Mouse (Mus musculus): ENCODE data around the gene Dennd2d. TPM values are rescaled to one million over a fixed set of nuclear protein-coding genes. Genes with fewer than 3 reads are reported as not detected.

The Dennd2d gene
- polyA plus RNA-seq, 1 experiment from 2014 or later = 8.8 TPM

DNA sequence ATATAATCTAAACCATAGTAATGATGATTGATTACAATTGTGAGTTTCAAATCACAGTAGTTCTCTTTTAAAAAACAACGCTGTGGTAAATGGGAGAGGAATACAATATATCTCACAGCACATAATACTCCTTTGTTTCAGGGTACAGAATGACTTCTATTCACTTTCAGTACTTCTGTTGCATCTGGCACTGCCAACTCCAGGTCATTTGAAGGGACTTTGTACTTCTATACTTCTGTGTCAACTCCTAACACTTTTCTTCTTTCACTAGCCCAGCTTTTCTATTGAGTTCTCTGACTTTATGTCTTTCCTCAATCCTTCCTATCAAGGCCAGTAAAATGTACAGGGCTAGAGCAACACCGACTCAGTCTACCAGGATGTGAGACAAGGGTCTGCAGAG lies 44.2 kb downstream of the Dennd2d start:
- no peak overlapping the region for H3K4me3 ChIP-seq (ENCODE audit: low read depth, low read length)
- no peak overlapping the region for H3K9ac ChIP-seq
- no peaks in the 10 kb centered on the region for H3K27me3 ChIP-seq (ENCODE audit: insufficient read depth, low read length)
- ATAC-seq (ENCODE audit: insufficient read depth) = no peak
- DNase-seq = no peak
- H3K4me2 ChIP-seq = no peak overlapping the region
- no peak overlapping the region for H3K27ac ChIP-seq (ENCODE audit: low read depth)
- no peaks in the 10 kb centered on the region for H3K4me1 ChIP-seq (ENCODE audit: insufficient read depth)
- H3K9me3 ChIP-seq (ENCODE audit: low read depth, low read length) = no peaks in the 10 kb centered on the region
- no peak for TF ChIP-seq CTCF (IDR thresholded peaks at IDR 0.05; ENCODE audit: low read depth)
- 93% methylated on average over 2 of the region's 2 CpGs for WGBS
- H3K36me3 ChIP-seq (ENCODE audit: insufficient read depth) = peaks cover 4% of the 10 kb centered on the region

DNA sequence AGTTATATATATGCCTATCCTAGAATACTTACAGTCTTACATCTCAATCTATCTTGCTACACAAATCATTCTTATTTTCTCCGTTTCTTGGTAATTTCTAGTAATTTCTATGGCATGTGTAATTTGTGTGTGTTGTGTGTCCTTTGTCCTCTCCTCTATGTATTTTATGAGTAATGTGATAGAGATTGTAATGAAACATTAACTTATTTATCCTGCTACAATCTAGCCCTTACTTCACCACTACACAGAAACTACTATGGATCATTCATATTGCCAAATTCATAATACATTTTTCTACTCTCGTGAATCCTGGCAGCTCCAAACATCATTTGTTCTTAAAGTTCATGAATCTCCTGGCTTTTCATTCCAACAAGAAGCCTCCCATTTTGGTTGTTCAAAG lies 45.8 kb downstream of the Dennd2d start:
- no peak for TF ChIP-seq CTCF (IDR thresholded peaks at IDR 0.05; ENCODE audit: low read depth)
- Histone ChIP-seq H3K9ac (no peak overlapping the region), H3K9me3 (ENCODE audit: low read depth, low read length) (no peaks in the 10 kb centered on the region), H3K36me3 (ENCODE audit: insufficient read depth) (peaks cover 12% of the 10 kb centered on the region), H3K4me2 (no peak overlapping the region), H3K4me3 (ENCODE audit: low read depth, low read length) (no peak overlapping the region), H3K27me3 (ENCODE audit: insufficient read depth, low read length) (no peaks in the 10 kb centered on the region), H3K4me1 (ENCODE audit: insufficient read depth) (no peaks in the 10 kb centered on the region), H3K27ac (ENCODE audit: low read depth) (no peak overlapping the region)
- 89% methylated on average over 2 of the region's 2 CpGs for WGBS
- ATAC-seq (ENCODE audit: insufficient read depth) (no peak), DNase-seq (no peak)

DNA sequence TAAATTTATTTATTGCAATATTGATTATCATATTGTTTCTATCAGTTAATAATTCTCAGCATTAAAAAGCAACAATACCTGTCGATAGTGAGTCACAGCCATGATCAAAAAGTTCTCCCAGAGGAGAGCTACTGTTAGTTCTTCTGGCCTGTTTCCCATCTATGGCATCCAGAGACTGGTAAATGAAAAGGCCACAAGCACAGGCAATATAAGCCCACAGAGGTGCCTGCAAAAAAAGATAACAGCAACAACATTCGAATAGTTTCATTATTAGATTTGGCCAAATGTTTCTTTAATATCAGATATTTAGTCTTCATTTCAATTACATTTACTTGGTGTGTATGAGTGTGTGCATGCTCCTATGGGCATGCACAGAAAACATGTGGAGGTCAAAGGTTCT lies 51.1 kb downstream of the Dennd2d start:
- Histone ChIP-seq H3K27me3 (ENCODE audit: insufficient read depth, low read length) (no peaks in the 10 kb centered on the region), H3K4me2 (no peak overlapping the region), H3K36me3 (ENCODE audit: insufficient read depth) (peaks cover 23% of the 10 kb centered on the region), H3K27ac (ENCODE audit: low read depth) (no peak overlapping the region), H3K9ac (no peak overlapping the region), H3K4me1 (ENCODE audit: insufficient read depth) (no peaks in the 10 kb centered on the region), H3K9me3 (ENCODE audit: low read depth, low read length) (no peaks in the 10 kb centered on the region), H3K4me3 (ENCODE audit: low read depth, low read length) (no peak overlapping the region)
- no peak for DNase-seq
- no peak for TF ChIP-seq CTCF (IDR thresholded peaks at IDR 0.05; ENCODE audit: low read depth)
- 94% methylated on average over 2 of the region's 2 CpGs for WGBS
- ATAC-seq (ENCODE audit: insufficient read depth) = no peak

DNA sequence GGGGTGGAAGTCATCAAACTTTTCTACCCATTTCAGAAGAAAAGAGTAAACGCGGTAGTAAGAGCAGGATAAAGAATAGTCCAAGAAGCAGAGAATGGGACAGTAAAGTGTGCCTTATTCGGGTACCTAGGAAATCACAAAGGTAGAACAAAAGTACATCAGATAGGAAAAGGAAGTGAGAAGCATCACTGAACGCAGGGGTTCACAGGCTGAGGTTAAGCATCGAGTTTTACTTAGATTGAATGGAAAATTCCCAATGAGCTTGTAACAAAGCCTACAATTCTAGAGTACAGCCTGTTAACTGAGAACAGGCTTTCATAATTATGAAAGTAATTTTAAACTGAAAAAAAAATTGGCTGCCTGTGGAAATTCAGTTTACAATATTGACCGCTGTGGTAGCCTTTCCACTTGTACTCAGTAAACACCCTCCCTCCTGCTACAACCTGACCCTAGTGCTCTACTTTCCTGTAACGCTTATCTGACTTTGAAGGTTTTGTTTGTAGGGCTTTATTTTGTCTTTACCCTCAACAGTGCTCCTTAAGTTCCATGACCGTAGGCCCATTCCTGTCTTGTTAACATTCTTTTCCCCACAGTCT lies 62.6 kb downstream of the Dennd2d start:
- no peaks in the 10 kb centered on the region for H3K9me3 ChIP-seq (ENCODE audit: low read depth, low read length)
- ATAC-seq (ENCODE audit: insufficient read depth) (no peak), DNase-seq (no peak)
- H3K4me3 ChIP-seq (ENCODE audit: low read depth, low read length) = no peak overlapping the region
- no peak for TF ChIP-seq CTCF (IDR thresholded peaks at IDR 0.05; ENCODE audit: low read depth)
- 76% methylated on average over 8 of the region's 8 CpGs for WGBS
- no peaks in the 10 kb centered on the region; the same call in 1 of the 2 replicates for H3K4me1 ChIP-seq (ENCODE audit: insufficient read depth)
- H3K36me3 ChIP-seq (ENCODE audit: insufficient read depth) = no peaks in the 10 kb centered on the region
- H3K4me2 ChIP-seq = no peak overlapping the region
- H3K9ac ChIP-seq = no peak overlapping the region
- no peak overlapping the region for H3K27ac ChIP-seq (ENCODE audit: low read depth)
- H3K27me3 ChIP-seq (ENCODE audit: insufficient read depth, low read length) = no peaks in the 10 kb centered on the region

DNA sequence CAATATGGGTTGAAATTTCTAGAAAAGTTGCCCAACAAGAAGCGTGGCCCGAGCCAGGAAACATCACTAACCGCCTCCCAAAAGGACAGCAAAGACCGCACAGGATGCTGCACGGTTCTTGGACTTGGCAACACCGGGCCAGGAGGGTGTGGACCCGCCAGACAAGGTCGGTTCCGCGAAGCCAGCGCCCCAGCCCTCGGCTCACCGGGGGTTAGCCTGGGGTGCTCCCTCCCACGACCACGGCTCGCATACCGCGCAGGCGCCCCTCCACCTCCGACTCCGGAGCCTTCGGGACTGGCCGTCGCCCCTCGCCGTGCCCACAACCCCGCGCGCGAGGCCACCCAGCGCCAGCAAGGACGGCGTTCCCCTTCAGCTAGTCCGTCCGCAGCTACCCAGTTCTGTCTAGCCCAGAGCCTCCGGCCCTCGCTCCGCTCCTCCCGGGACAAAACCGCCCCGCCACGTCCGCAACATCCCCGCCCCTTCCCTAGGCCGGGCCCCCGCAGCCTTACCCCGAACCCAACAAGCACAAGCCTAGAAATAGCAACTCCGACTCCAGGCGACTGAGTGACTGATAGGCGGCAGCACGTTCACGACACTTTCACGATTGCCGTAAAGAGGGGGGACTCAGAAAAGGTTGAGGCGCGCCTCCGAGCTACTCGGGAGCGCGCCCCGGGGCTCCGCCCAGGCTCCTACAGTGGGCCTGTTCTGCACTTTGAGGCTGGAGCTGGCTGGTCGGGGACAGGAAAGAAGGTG lies 65.1 kb downstream of the Dennd2d start, which contains the start of the genes Dram2 and Cept1:
Gene Dram2 (plus strand): TSS at position 628 of the 753 bp plus-strand sequence.
Gene Cept1 (minus strand): TSS at position 632 of the 753 bp plus-strand sequence.
- peak; percentile 98 for DNase-seq
- no peaks in the 10 kb centered on the region for H3K9me3 ChIP-seq (ENCODE audit: low read depth, low read length)

DNA sequence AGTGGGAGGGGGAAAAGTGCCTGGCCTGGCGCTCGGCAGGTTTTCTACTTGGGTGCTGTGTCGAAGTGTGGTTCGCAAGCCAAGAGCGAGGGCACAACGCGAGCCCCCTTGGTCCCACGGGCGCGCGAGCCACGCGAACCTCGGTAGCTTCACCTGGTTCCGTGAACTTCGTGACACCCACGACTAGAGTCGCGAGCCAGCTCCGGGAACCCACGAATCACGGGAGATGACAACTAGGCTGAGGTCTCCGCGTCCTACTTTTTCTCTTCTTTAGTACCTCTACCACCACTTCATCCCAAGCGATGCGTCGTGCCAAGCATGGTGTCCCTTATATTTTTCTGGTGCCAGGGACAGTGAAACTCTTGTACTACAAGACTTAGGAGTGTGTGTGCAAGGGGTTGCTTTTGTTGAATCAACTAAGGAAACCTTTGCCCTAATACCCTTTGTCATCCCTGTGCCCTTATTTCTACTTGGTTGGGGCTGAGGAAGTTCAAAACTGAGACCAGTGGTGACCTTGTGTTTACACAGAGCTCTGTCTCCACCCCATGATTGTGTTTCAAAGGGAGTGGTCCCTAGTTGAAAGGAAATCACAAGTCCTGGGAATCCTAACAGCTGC lies 65.8 kb downstream of the Dennd2d start:
- H3K4me2 ChIP-seq = peak overlapping the region; percentile 63
- ATAC-seq (ENCODE audit: insufficient read depth) (peak; percentile 35), DNase-seq (peak; percentile 66)
- H3K36me3 ChIP-seq (ENCODE audit: insufficient read depth) = 0 out of 2 replicates have a peak, but pooled peaks cover 11% of the 10 kb centered on the region
- no peaks in the 10 kb centered on the region for H3K27me3 ChIP-seq (ENCODE audit: insufficient read depth, low read length)
- H3K4me3 ChIP-seq (ENCODE audit: low read depth, low read length) = peak overlapping the region; percentile 79
- under 1% methylated on average over 27 of the region's 27 CpGs for WGBS
- peak overlapping the region; percentile 98 for H3K27ac ChIP-seq (ENCODE audit: low read depth)
- no peaks in the 10 kb centered on the region for H3K9me3 ChIP-seq (ENCODE audit: low read depth, low read length)
- no peak for TF ChIP-seq CTCF (IDR thresholded peaks at IDR 0.05; ENCODE audit: low read depth)
- H3K4me1 ChIP-seq (ENCODE audit: insufficient read depth) = no peaks in the 10 kb centered on the region; the same call in 1 of the 2 replicates
- peak overlapping the region; percentile 94 for H3K9ac ChIP-seq

More for the DNA sequence above, 65.1 kb downstream of the Dennd2d start, which contains the start of the genes Dram2 and Cept1:
- Histone ChIP-seq H3K9ac (peak within 1 kb of the TSS; percentile 94), H3K4me3 (ENCODE audit: low read depth, low read length) (peak within 1 kb of the TSS; percentile 79), H3K4me1 (ENCODE audit: insufficient read depth) (no peaks in the 10 kb centered on the region; the same call in 1 of the 2 replicates), H3K27ac (ENCODE audit: low read depth) (peak within 1 kb of the TSS; percentile 98), H3K27me3 (ENCODE audit: insufficient read depth, low read length) (no peaks in the 10 kb centered on the region), H3K36me3 (ENCODE audit: insufficient read depth) (0 out of 2 replicates have a peak, but pooled peaks cover 8% of the 10 kb centered on the region), H3K4me2 (peak within 1 kb of the TSS; percentile 63)
- WGBS = under 1% methylated on average over 63 of the region's 63 CpGs
- peak; percentile 96 for ATAC-seq (ENCODE audit: insufficient read depth)
- TF ChIP-seq CTCF (IDR thresholded peaks at IDR 0.05; ENCODE audit: low read depth) = no peak

DNA sequence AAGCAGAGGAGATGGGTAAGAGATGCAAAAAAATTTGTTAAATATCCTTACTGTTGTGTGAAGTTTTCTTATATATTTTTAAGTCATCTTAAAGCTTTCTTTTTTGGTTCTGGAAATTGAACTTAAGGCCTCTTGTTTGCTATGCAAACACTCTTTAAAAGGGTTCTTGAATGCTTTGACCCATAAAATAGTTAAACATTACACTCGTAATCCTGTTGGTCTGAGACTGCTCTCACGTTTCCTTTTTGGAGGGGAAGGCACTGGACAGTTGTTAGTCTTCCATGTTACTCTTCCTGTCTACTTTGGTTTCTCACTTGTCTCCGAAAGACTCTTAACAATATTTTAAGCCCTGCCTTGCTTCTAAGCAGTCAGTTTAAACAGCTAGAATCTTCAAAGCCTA lies 66.8 kb downstream of the Dennd2d start:
- 14% methylated on average over 3 of the region's 3 CpGs for WGBS
- DNase-seq = peak; percentile 11

More for the DNA sequence above, 66.8 kb downstream of the Dennd2d start:
- no peaks in the 10 kb centered on the region for H3K27me3 ChIP-seq (ENCODE audit: insufficient read depth, low read length)
- H3K4me3 ChIP-seq (ENCODE audit: low read depth, low read length) = peak overlapping the region; percentile 79; the same call in 1 of the 2 replicates
- H3K27ac ChIP-seq (ENCODE audit: low read depth) = no peak overlapping the region
- peak overlapping the region; percentile 63 for H3K4me2 ChIP-seq
- no peaks in the 10 kb centered on the region; the same call in 1 of the 2 replicates for H3K4me1 ChIP-seq (ENCODE audit: insufficient read depth)
- peaks cover 15% of the 10 kb centered on the region; the same call in 1 of the 2 replicates for H3K36me3 ChIP-seq (ENCODE audit: insufficient read depth)
- TF ChIP-seq CTCF (IDR thresholded peaks at IDR 0.05; ENCODE audit: low read depth) = no peak
- no peak for ATAC-seq (ENCODE audit: insufficient read depth)
- H3K9me3 ChIP-seq (ENCODE audit: low read depth, low read length) = no peaks in the 10 kb centered on the region
- H3K9ac ChIP-seq = no peak overlapping the region

Other genes starting within 250 kb of the Dennd2d start
- gene Chil6, start 76.2 kb upstream of the Dennd2d start, polyA plus RNA-seq (2014; fragmentation: Nextera tagmentation; extraction: Ambion mirVana) = not detected in 2 replicates
- gene Dram2, start 65.4 kb downstream of the Dennd2d start, polyA plus RNA-seq (2014; fragmentation: Nextera tagmentation; extraction: Ambion mirVana) = 63.3 and 63.9 TPM in 2 replicates
- 59.6 and 62.0 TPM in 2 replicates for gene Cept1, start 65.4 kb downstream of the Dennd2d start, polyA plus RNA-seq (2014; fragmentation: Nextera tagmentation; extraction: Ambion mirVana)
- gene Lrif1, start 202.6 kb downstream of the Dennd2d start, polyA plus RNA-seq (2014; fragmentation: Nextera tagmentation; extraction: Ambion mirVana) = 15.8 and 17.6 TPM in 2 replicates

Data from lung, embryonic 14.5 days (tissue).